Mouse (Mus musculus): Measurements from ENCODE around the gene Lamtor1. TPM values are rescaled to one million over a fixed set of nuclear protein-coding genes. Genes with fewer than 3 reads are reported as not detected.
A peak's percentile ranks its signal among the peaks of the same experiment; 100 is the strongest.

Gene Lamtor1
- total RNA-seq, 2 experiments from 2014 or later: 101 to 116 TPM

- DNase-seq (ENCODE audit: low spot score in 2 of 2): no peak
Observed at GRCm38 (mm10) chr7:101952098-101952497, 46.4 kb downstream of the Lamtor1 start.

GRCm38 (mm10) chr7:101954163-101954562 is 48.5 kb downstream of the Lamtor1 start:
- DNase-seq (ENCODE audit: low spot score in 2 of 2): no peak

GRCm38 (mm10) chr7:101955276-101955675 is 49.6 kb downstream of the Lamtor1 start:
- DNase-seq (ENCODE audit: low spot score in 2 of 2): no peak

- no peak for DNase-seq (ENCODE audit: low spot score in 2 of 2)
Observed at GRCm38 (mm10) chr7:101955862-101956261, 50.2 kb downstream of the Lamtor1 start.

- DNase-seq (ENCODE audit: low spot score in 2 of 2): no peak
Observed at GRCm38 (mm10) chr7:101956481-101956880, 50.8 kb downstream of the Lamtor1 start.

- DNase-seq (ENCODE audit: low spot score in 2 of 2): no peak
Observed at GRCm38 (mm10) chr7:101956911-101957310, 51.2 kb downstream of the Lamtor1 start.

GRCm38 (mm10) chr7:101962829-101963228 is 57.1 kb downstream of the Lamtor1 start:
- no peak for DNase-seq (ENCODE audit: low spot score in 2 of 2)

- DNase-seq (ENCODE audit: low spot score in 2 of 2): no peak
Observed at GRCm38 (mm10) chr7:101963621-101964020, 57.9 kb downstream of the Lamtor1 start.

GRCm38 (mm10) chr7:101964551-101964950 is 58.8 kb downstream of the Lamtor1 start:
- no peak for DNase-seq (ENCODE audit: low spot score in 2 of 2)

GRCm38 (mm10) chr7:101965606-101966005 is 59.9 kb downstream of the Lamtor1 start:
- DNase-seq (ENCODE audit: low spot score in 2 of 2): no peak

- no peak for DNase-seq (ENCODE audit: low spot score in 2 of 2)
Observed at GRCm38 (mm10) chr7:101967256-101967655, 61.6 kb downstream of the Lamtor1 start.

- no peak for DNase-seq (ENCODE audit: low spot score in 2 of 2)
Observed at GRCm38 (mm10) chr7:101968751-101969150, 63.0 kb downstream of the Lamtor1 start.

- peak; percentile 69 to 72 for DNase-seq (ENCODE audit: low spot score in 2 of 2)
Observed at GRCm38 (mm10) chr7:101969694-101970428, 64.2 kb downstream of the Lamtor1 start.

- peak; percentile 65 to 84 for DNase-seq (ENCODE audit: low spot score in 2 of 2)
Observed at GRCm38 (mm10) chr7:101970429-101970775, 64.7 kb downstream of the Lamtor1 start.

- DNase-seq (ENCODE audit: low spot score in 2 of 2): peak; percentile 37 to 50
Observed at GRCm38 (mm10) chr7:101970821-101971461, 65.2 kb downstream of the Lamtor1 start.

- DNase-seq (ENCODE audit: low spot score in 2 of 2): no peak
Observed at GRCm38 (mm10) chr7:101971721-101972120, 66.0 kb downstream of the Lamtor1 start.

- no peak for DNase-seq (ENCODE audit: low spot score in 2 of 2)
Observed at GRCm38 (mm10) chr7:101973730-101974129, 68.0 kb downstream of the Lamtor1 start.

GRCm38 (mm10) chr7:101974505-101974904 is 68.8 kb downstream of the Lamtor1 start:
- DNase-seq (ENCODE audit: low spot score in 2 of 2): no peak

Small RNAs within 50 kb of the gene (microRNA-seq; reads per million reads assigned to microRNA genes)
- not detected for gene Gm22655

Other genes starting within 250 kb of the Lamtor1 start
- 10 to 100 TPM; 47.3 to 51.0 TPM for gene Clpb, start 242.3 kb upstream of the Lamtor1 start, total RNA-seq (2021)
- 10 to 100 TPM; 56.2 to 66.9 TPM for gene Phox2a, start 87.6 kb upstream of the Lamtor1 start, total RNA-seq (2021)
- 100 to 1,000 TPM in 1 of 2 experiments, 10 to 100 TPM in 1; 89.5 to 100 TPM for gene Inppl1, start 67.7 kb upstream of the Lamtor1 start, total RNA-seq (2021)
- 1 to 10 TPM; 2.8 to 3.0 TPM for gene Folr2, start 48.7 kb upstream of the Lamtor1 start, total RNA-seq (2021)
- 10 to 100 TPM; 34.3 to 35.5 TPM for gene Anapc15, start 42.2 kb upstream of the Lamtor1 start, total RNA-seq (2021)
- 10 to 100 TPM in 1 of 2 experiments, 1 to 10 TPM in 1; 1.9 to 29.1 TPM for gene Folr1, start 35.1 kb upstream of the Lamtor1 start, total RNA-seq (2021)
- gene Tomt, start 455 bp downstream of the Lamtor1 start, total RNA-seq (2021): not detected
- 1 to 10 TPM; 6.1 to 8.3 TPM for gene Lrrc51, start 28.0 kb downstream of the Lamtor1 start, total RNA-seq (2021)
- 100 to 1,000 TPM; 179 to 203 TPM for gene Numa1, start 28.2 kb downstream of the Lamtor1 start, total RNA-seq (2021)
- 10 to 100 TPM; 11.5 to 11.6 TPM for gene Il18bp, start 112.8 kb downstream of the Lamtor1 start, total RNA-seq (2021)
- gene Rnf121, start 159.6 kb downstream of the Lamtor1 start, total RNA-seq (2021): 10 to 100 TPM; 31.9 to 33.3 TPM
- 10 to 100 TPM; 24.0 to 24.4 TPM for gene Xndc1, start 159.6 kb downstream of the Lamtor1 start, total RNA-seq (2021)
- 1 to 10 TPM; 2.1 to 2.4 TPM for gene Xntrpc, start 159.8 kb downstream of the Lamtor1 start, total RNA-seq (2021)
- under 1 TPM; 0.17 to 0.28 TPM for gene Trpc2, start 177.2 kb downstream of the Lamtor1 start, total RNA-seq (2021)
- 1 to 10 TPM; 2.0 to 7.7 TPM for gene Art1, start 195.8 kb downstream of the Lamtor1 start, total RNA-seq (2021)
- gene Art5, start 203.6 kb downstream of the Lamtor1 start, total RNA-seq (2021): under 1 TPM; 0.45 to 0.93 TPM
- not detected for gene Chrna10, start 210.9 kb downstream of the Lamtor1 start, total RNA-seq (2021)

Measured in adrenal gland, postnatal 4 days (tissue).